Mouse (Mus musculus) monocyte, adult 2 months (primary cell): ENCODE data around the gene Dapp1.
"Not testable (repeated sequence)": the region's sequence is repeated elsewhere in the genome, so short reads cannot be mapped to it uniquely, and the experiment has no call there.

Source experiments
- DNase-seq, 2 experiments: peaks; one replicate each; pipeline ENCODE4 v3.0.0; 2022; ENCODE audit warnings: low spot score in 2 of 2, low read depth in 1 of 2

The Dapp1 gene

DNA sequence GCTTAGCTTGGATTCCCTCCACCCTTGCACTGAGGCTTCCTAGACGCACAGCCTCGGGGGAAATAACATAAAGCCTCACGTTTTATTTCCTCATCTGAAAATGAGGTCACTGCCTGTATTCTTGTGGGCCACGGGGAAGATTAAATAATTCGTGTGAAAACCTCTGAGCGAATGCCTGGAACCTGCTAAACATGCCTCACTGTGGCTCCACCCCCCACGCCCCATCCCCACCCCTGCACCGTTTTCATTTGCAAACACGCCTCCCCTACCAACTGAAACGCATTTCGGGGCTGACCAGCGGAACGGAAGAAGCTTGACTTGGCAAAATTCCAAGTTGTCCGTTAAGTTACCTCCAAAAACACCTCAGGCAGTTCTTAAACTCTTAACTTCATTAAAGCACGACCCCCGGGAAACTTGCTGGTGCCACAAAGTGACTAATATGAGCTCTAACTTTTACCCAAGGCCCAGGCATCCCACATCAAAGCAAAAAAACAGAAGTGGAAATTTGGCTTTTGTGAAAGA lies 25.7 kb downstream of the Dapp1 start:
- DNase-seq = no peak

- DNase-seq = no peak
Measured at GRCm38 (mm10) chr3:137954256-137954916, 27.0 kb downstream of the Dapp1 start.

GRCm38 (mm10) chr3:137952914-137953880 lies 28.1 kb downstream of the Dapp1 start:
- DNase-seq = peak in 1 of 2 experiments; percentile 44

DNA sequence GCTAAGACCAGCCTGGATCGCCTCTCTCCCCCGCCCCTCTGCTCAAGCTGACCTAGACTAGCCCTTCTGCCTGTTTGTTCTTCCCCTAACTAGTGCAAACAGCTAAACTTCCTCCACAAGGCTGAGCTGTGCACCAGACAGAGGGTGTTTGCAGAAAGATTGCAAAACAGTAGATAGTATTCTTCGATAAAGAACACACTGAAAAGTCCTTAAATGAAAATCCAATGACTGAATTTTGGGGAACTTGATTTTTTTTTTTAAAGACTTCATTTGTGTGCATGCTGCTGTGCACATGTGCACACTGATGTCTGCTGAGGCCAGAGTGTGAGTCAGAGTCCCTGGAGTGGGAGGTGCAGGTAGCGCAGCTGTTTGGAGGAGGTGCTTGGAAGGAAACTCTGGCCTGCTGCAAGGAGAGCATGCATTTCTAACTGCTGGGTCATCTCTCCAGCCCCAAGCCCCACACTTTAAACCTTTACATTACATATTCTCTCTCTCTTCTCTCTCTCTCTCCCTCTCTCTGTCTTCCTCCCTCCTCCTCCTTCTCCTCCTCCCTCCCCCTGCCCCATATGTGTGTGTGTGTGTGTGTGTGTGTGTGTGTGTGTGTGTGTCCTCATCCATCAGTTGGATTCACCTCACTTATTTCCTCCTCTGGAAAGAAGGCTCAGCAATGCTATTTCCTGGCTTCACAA lies 29.0 kb downstream of the Dapp1 start:
- DNase-seq = peak in 1 of 2 experiments; percentile 26

GRCm38 (mm10) chr3:137951819-137952218 lies 29.5 kb downstream of the Dapp1 start:
- no peak for DNase-seq

DNA sequence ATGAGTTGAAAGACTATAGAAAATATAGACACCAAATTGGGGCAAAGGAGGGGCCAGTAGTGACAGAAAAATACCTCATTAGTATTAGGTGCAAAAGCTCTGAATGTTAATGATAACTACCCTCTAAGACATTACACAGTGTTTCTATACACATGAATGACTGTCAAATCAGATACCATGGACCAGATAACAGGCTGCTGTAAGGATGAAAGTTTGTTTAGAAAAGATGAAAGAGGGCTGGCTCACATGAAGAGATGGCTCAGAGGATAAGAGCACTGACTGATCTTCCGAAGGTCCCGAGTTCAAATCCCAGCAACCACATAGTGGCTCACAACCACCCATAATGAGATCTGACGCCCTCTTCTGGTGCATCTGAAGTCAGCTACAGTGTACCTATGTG lies 30.0 kb downstream of the Dapp1 start:
- DNase-seq = not testable (repeated sequence)

- no peak for DNase-seq
Measured at GRCm38 (mm10) chr3:137950191-137950885, 31.0 kb downstream of the Dapp1 start.

- DNase-seq = peak in 1 of 2 experiments; percentile 14
Measured at GRCm38 (mm10) chr3:137947525-137947924, 33.8 kb downstream of the Dapp1 start.

DNA sequence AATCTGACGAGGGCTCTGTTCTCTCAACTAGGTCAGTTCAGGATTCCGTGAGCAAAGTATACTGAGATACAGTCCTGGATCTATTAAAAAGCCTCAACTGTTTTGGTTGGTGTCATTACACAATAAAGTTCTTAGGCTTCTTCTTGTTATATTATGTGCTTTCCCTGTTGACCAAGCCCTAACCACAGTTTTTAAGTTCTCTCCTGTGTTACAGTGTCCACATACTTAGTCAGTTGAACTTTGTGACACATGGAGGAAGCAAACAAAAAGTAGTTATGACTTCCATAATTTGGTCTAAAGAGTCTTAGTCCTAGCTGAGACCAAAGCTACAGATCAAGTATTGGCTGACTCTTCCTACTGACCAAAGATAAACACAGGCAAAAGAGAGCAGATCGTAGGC lies 34.5 kb downstream of the Dapp1 start:
- DNase-seq = no peak

DNA sequence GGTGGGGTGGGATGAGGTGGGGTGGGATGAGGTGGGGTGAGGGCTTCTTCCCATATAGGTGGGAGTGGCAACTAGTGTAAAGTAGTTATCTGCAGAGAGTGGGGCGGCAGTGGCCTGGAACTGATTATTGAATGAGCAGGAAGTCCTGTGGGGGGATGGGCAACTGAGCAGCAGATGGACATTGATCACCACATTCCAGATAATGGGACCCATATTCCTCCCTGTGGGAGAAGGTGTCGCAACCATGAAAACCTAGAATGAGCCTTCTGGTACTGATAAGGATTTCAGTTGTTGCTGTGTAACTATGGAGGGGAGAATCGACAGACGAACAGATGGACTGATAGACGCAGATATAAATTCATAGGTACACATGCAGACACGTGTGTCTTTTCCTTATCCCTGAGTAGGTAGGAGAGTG lies 37.6 kb downstream of the Dapp1 start:
- DNase-seq = no peak

GRCm38 (mm10) chr3:137942098-137942622 lies 39.2 kb downstream of the Dapp1 start:
- no peak for DNase-seq

DNA sequence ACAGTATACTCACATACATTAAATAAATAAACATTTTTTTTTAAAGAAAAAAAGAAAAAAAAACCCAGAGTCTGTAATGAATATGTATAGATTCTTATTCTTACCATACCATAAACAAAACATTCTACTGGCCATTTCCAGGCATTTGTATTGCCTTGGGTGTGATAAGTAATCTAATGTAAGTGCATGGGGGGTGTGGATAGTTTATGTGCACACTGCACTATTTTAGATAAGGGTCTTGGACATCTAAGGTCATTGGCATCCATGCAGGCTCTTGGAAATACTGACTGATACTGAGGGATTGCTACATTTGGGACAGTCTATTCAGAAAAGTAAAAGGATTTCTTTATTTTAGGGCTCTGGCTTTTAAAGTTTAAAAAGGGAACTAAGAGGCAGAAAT lies 39.8 kb downstream of the Dapp1 start:
- DNase-seq = no peak

DNA sequence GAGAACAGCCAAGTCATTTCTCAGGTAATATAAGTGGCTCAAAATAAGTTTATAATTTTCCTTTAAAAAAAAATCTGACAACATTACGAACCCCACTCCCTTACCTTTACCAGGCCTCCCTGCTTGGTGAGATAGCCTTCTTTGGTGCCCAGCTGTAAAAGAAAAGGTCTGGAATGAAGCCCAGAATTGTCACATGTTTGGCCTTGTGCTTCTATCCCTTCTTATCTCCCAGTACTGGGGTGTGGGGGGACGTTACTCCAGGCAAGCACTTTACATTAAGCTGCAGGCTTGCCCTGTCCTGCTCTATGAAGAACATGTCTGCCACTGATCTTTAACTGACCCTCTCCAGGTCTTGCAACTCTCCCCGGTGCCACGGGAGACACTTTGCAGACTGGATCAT lies 40.6 kb downstream of the Dapp1 start:
- no peak for DNase-seq

- DNase-seq = no peak
Measured at GRCm38 (mm10) chr3:137938608-137939007, 42.7 kb downstream of the Dapp1 start.

DNA sequence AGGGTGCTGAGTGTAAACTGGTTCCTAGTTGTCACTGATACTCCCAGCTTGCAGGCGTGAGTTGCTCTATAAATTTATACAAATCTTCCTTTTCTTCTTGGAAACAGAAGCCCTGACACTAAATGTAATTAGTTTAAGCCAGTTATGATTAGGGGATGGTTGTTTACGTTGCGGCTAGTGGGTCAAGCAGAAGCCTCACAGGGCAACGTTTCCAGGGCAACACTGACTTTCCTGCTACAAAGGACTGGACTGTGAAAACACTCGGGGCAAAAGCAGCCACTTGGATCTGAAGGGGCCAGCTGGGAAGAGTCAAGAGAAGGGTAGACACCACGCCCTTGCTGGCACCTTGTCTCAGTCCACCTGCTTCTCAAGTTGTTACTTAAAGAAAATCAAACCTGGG lies 44.8 kb downstream of the Dapp1 start:
- no peak for DNase-seq

- DNase-seq = no peak
Measured at GRCm38 (mm10) chr3:137935570-137936525, 45.5 kb downstream of the Dapp1 start.

DNA sequence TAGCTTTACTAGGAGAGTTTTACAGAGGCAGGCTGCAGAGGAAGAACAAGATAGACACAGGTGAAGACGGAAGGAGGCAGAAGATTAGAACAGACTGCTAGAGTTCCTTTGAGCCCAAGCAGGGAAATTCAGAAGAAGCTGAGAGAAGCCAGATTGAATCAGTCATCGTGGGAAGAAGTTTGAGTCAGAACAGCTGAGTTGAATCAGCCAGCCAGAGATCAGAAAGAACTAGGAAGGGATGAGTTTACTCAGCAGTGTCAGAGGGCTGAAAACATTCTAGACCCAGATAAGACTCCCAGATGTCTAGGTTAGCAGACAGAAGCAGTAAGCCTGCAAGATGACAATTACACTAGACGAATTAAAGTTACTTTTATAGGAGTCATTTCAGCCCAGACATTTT lies 47.4 kb downstream of the Dapp1 start:
- no peak for DNase-seq

- no peak for DNase-seq
Measured at GRCm38 (mm10) chr3:137932748-137933147, 48.6 kb downstream of the Dapp1 start.

- DNase-seq = no peak
Measured at GRCm38 (mm10) chr3:137929940-137930339, 51.4 kb downstream of the Dapp1 start.
